Mouse (Mus musculus): Measurements from ENCODE around the gene Cdkl5. TPM values are rescaled to one million over a fixed set of nuclear protein-coding genes. Genes with fewer than 3 reads are reported as not detected.
"Not testable (repeated sequence)": the region's sequence is repeated elsewhere in the genome, so short reads cannot be mapped to it uniquely, and the experiment has no call there.

The Cdkl5 gene
- total and polyA plus RNA-seq, 2 experiments from 2014 or later = 7.2 to 25.6 TPM

DNA sequence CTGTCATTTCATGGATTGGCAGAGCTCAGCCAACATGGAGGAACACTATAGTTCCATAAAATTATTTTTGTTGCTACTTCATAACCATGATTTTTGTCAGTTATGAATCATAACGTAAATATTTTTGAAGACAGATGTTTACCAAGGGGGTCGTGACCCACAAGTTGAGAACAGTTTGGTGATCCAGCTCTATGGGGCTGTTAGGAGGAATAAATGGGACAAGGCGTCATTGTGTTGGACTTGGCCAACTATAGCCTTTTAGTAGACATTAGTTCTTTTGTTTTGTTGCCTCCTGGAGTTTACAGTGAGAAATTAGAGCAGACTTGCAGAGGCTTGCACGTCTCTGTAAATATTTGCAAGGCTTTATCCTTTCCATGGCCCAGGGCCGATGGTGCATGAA lies 212.2 kb downstream of the Cdkl5 start:
- no peak for ATAC-seq
- DNase-seq = no peak
- Histone ChIP-seq H3K36me3 (ENCODE audit: insufficient read depth) (no peaks in the 10 kb centered on the region), H3K27ac (ENCODE audit: low read depth, low read length) (no peak overlapping the region), H3K4me1 (ENCODE audit: insufficient read depth) (no peaks in the 10 kb centered on the region), H3K27me3 (ENCODE audit: insufficient read depth, low read length) (no peaks in the 10 kb centered on the region), H3K9me3 (ENCODE audit: low read length) (no peaks in the 10 kb centered on the region), H3K9ac (no peak overlapping the region), H3K4me3 (ENCODE audit: low read depth, low read length) (no peak overlapping the region), H3K4me2 (ENCODE audit: low read depth) (no peak overlapping the region)
- 72% methylated on average over 5 of the region's 5 CpGs for WGBS
- no peak for TF ChIP-seq CTCF (IDR thresholded peaks at IDR 0.05; ENCODE audit: low read depth)

DNA sequence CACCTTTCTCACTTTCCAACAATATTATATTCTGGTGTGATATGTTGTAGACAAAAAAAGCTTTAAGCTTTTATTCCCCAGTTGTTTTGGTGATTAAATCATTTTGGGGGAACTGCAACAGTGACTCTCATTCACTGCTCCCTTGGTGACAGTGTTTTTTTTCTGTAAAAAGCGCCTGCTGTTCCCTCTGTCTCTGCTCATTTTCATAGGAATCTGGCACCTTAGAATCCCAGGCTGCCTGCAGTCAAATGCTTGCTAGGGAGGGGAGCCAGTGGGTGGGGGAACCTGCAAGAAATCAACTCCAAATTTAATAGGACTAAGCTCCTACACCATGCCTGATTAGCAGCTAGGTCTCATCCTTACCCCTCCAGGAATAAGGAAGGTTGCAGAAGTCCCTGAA lies 221.5 kb downstream of the Cdkl5 start:
- 28% methylated on average over 1 of the region's 1 CpGs for WGBS
- Histone ChIP-seq H3K27ac (ENCODE audit: low read depth, low read length) (no peak overlapping the region), H3K9me3 (ENCODE audit: low read length) (no peaks in the 10 kb centered on the region), H3K27me3 (ENCODE audit: insufficient read depth, low read length) (no peaks in the 10 kb centered on the region), H3K36me3 (ENCODE audit: insufficient read depth) (no peaks in the 10 kb centered on the region), H3K4me1 (ENCODE audit: insufficient read depth) (no peaks in the 10 kb centered on the region), H3K4me3 (ENCODE audit: low read depth, low read length) (no peak overlapping the region), H3K9ac (no peak overlapping the region), H3K4me2 (ENCODE audit: low read depth) (no peak overlapping the region)
- peak; percentile 83 for ATAC-seq
- peak; percentile 50 for DNase-seq
- no peak for TF ChIP-seq CTCF (IDR thresholded peaks at IDR 0.05; ENCODE audit: low read depth)

GRCm38 (mm10) chrX:160769622-160770021 lies 224.9 kb downstream of the Cdkl5 start:
- not testable (repeated sequence) for H3K27me3 ChIP-seq (ENCODE audit: insufficient read depth, low read length); H3K4me3 ChIP-seq (ENCODE audit: low read depth, low read length); ATAC-seq; H3K9me3 ChIP-seq (ENCODE audit: low read length); H3K4me1 ChIP-seq (ENCODE audit: insufficient read depth); H3K9ac ChIP-seq; H3K4me2 ChIP-seq (ENCODE audit: low read depth); H3K36me3 ChIP-seq (ENCODE audit: insufficient read depth); DNase-seq; H3K27ac ChIP-seq (ENCODE audit: low read depth, low read length)
- 82% methylated on average over 5 of the region's 5 CpGs for WGBS

DNA sequence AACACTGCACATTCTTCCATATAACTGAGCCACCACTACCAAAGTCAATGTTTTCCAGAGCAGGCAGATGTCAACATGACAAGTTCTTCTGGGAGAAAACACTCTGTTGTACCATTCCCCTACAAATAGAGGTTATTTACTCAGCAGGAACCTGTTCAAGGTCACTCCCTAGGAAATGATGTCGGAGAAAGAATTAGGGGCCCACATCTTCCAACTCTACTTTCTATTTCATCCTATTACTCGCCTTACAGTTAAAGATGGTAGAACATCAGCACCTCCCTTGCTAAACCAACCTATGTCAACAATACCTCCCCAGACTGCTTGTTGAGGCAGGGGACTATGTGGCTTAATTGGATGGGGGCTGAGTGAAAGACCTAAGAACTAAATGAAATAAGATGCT lies 226.8 kb downstream of the Cdkl5 start, which contains the start of gene Rs1:
Gene Rs1 (plus strand): TSS at position 301 of the 400 bp plus-strand sequence.
- H3K27ac ChIP-seq (ENCODE audit: low read depth, low read length) = no peak within 1 kb of the TSS
- no peaks in the 10 kb centered on the region for H3K4me1 ChIP-seq (ENCODE audit: insufficient read depth)
- H3K4me2 ChIP-seq (ENCODE audit: low read depth) = peak within 1 kb of the TSS; percentile 44
- ATAC-seq (no peak), DNase-seq (no peak)
- H3K9me3 ChIP-seq (ENCODE audit: low read length) = no peaks in the 10 kb centered on the region
- WGBS = 84% methylated on average over 2 of the region's 2 CpGs
- H3K9ac ChIP-seq = no peak within 1 kb of the TSS
- H3K4me3 ChIP-seq (ENCODE audit: low read depth, low read length) = peak within 1 kb of the TSS; percentile 45
- H3K27me3 ChIP-seq (ENCODE audit: insufficient read depth, low read length) = no peaks in the 10 kb centered on the region
- no peak for TF ChIP-seq CTCF (IDR thresholded peaks at IDR 0.05; ENCODE audit: low read depth)
- H3K36me3 ChIP-seq (ENCODE audit: insufficient read depth) = no peaks in the 10 kb centered on the region

- peak overlapping the region; percentile 44 for H3K4me2 ChIP-seq (ENCODE audit: low read depth)
- H3K27me3 ChIP-seq (ENCODE audit: insufficient read depth, low read length) = no peaks in the 10 kb centered on the region
- no peaks in the 10 kb centered on the region for H3K36me3 ChIP-seq (ENCODE audit: insufficient read depth)
- H3K9ac ChIP-seq = no peak overlapping the region
- H3K4me1 ChIP-seq (ENCODE audit: insufficient read depth) = no peaks in the 10 kb centered on the region
- TF ChIP-seq CTCF (IDR thresholded peaks at IDR 0.05; ENCODE audit: low read depth) = no peak
- DNase-seq (no peak), ATAC-seq (peak; percentile 86)
- H3K4me3 ChIP-seq (ENCODE audit: low read depth, low read length) = peak overlapping the region; percentile 45
- 35% methylated on average over 15 of the region's 15 CpGs for WGBS
- H3K27ac ChIP-seq (ENCODE audit: low read depth, low read length) = no peak overlapping the region
- H3K9me3 ChIP-seq (ENCODE audit: low read length) = no peaks in the 10 kb centered on the region
Observed at GRCm38 (mm10) chrX:160766233-160766616, 228.3 kb downstream of the Cdkl5 start.

DNA sequence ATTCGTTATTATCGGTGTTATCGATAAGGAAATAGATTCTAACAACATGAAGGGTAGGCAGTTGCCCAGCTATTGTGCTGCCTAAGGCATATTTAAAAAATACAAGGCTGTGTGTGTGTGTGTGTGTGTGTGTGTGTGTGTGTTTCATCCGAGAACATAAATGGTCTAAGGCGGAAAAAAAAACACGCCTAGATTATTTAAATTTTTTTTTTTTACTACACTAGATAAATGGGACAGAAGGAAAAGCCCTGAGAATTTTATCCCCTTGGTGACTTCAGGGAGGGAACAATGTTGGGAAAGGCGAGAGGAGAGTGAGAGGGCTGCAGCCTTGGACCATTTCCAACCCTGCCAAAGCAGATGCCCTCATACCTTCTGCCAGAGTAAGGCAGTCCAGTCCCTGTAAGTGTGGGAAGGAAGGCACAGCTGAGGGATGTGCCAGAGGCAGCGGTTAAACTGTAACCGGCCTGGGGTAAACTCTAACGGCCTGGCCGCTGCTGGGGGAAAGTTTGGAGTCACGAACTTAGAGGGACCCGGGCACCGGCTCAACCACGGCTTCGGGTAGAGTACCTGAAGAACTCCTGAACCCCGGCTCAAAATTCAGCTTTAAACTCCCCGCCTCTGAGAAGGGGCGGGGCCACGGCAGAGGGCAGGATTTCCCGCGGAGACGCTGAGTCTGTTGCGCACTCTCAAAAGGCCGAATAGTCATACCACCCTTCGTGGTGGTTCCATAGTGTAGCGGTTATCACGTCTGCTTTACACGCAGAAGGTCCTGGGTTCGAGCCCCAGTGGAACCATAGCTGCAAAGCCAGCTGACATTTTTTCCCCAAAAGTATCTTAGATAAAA lies 228.9 kb downstream of the Cdkl5 start:
- no peak for TF ChIP-seq CTCF (IDR thresholded peaks at IDR 0.05; ENCODE audit: low read depth)
- H3K4me3 ChIP-seq (ENCODE audit: low read depth, low read length) = peak overlapping the region; percentile 45
- H3K36me3 ChIP-seq (ENCODE audit: insufficient read depth) = no peaks in the 10 kb centered on the region
- no peak overlapping the region for H3K9ac ChIP-seq
- H3K27ac ChIP-seq (ENCODE audit: low read depth, low read length) = no peak overlapping the region
- peak overlapping the region; percentile 45 for H3K4me2 ChIP-seq (ENCODE audit: low read depth)
- H3K27me3 ChIP-seq (ENCODE audit: insufficient read depth, low read length) = no peaks in the 10 kb centered on the region
- no peaks in the 10 kb centered on the region for H3K9me3 ChIP-seq (ENCODE audit: low read length)
- peak; percentile 98 for ATAC-seq
- WGBS = 44% methylated on average over 30 of the region's 30 CpGs
- H3K4me1 ChIP-seq (ENCODE audit: insufficient read depth) = no peaks in the 10 kb centered on the region
- peak; percentile 95 for DNase-seq

DNA sequence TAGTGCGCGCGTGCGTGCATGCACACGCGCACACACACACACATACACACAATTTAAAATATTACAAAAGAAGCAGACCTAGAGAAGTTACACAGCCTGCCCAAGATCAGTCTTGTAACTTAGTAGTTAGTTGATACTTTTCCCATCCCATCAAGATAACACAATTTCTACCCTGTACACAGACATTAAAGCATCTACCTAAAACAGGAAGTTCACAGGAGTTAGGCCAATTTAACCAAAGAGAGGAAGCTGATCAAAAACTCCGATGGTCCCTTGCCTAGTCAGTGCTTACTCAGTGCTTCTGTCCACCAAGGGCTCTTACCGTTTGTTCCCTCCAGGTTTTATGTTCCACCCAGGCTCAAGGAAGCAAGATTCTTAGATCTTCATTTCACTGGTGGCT lies 243.7 kb downstream of the Cdkl5 start:
- Histone ChIP-seq H3K4me2 (ENCODE audit: low read depth) (no peak overlapping the region), H3K27ac (ENCODE audit: low read depth, low read length) (no peak overlapping the region), H3K4me1 (ENCODE audit: insufficient read depth) (no peaks in the 10 kb centered on the region), H3K4me3 (ENCODE audit: low read depth, low read length) (no peak overlapping the region), H3K27me3 (ENCODE audit: insufficient read depth, low read length) (no peaks in the 10 kb centered on the region), H3K9me3 (ENCODE audit: low read length) (no peaks in the 10 kb centered on the region), H3K36me3 (ENCODE audit: insufficient read depth) (no peaks in the 10 kb centered on the region), H3K9ac (no peak overlapping the region)
- DNase-seq = no peak
- ATAC-seq = no peak
- no peak for TF ChIP-seq CTCF (IDR thresholded peaks at IDR 0.05; ENCODE audit: low read depth)
- WGBS = 96% methylated on average over 8 of the region's 8 CpGs
